15 mouse cellular contexts compared by ENCODE assay signal in the genomic region with DNA sequence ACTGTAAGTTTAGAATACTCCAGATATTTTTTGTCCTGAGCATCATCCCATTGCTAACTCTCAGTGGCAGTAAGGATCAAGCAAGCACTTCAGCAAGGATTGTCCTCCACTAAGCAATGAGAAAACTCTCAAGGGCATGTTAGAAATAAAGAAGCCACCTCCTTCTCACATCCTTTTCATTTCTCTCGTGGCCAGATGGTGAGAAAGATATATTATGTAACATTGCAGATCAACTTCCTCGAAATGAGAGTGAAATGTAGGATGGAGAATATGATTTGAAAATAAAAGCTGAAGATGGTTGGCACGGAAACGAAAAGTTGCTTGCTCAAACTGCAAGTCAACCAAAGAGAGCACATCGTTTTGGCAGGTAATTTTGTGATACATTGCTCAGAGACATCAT.
DNase-seq lines count a peak whose midpoint lies in the region.
"Had no signal": no experiment of that assay in that cellular context is flagged by ENCODE, and none has a peak within 500 bp of the region (broad histone marks: within the 10 kb centered on the region; RNA-seq: fewer than 3 reads in every experiment).

No protein-coding gene starts in this region.

- intact Hi-C loops in left cerebral cortex, postnatal 14 days (cut with DNase I): no loop called here

- peak; percentile 6 to 67 for DNase-seq in frontal cortex, postnatal 36 days (ENCODE audit: low spot score in 2 of 2)
- DNase-seq in frontal cortex, postnatal 25 days (ENCODE audit: low spot score in 2 of 2): no peak
- peak; percentile 65 for DNase-seq in right cerebral cortex, adult 18-20 months
- DNase-seq in right cerebral cortex, postnatal 14 days: no peak
- DNase-seq in left cerebral cortex, postnatal 14 days (ENCODE audit: low spot score in 2 of 2): peak; percentile 44 to 57
- DNase-seq in natural killer cell, adult 2 months (ENCODE audit: low spot score in 2 of 2): no peak
- DNase-seq in adrenal gland, adult 8-10 months: no peak
- DNase-seq: B cell, adult 2 months; cerebellum, adult 9-11 months; gastrocnemius, postnatal 25 days; heart, adult 2 months; heart, postnatal 4 days; liver, postnatal 0 days; lung, postnatal 10 days; thymus, postnatal 25 days had no signal

Comparison
In these comparisons a context has a peak if more than half of its experiments do, and no peak if none do; other contexts are left out.
1. DNase-seq: peak in frontal cortex, postnatal 36 days (2 of 2), right cerebral cortex, adult 18-20 months (single experiment) and left cerebral cortex, postnatal 14 days (2 of 2); none in frontal cortex, postnatal 25 days (0 of 2), right cerebral cortex, postnatal 14 days (single experiment), natural killer cell, adult 2 months (0 of 2) and adrenal gland, adult 8-10 months (single experiment).